Mouse (Mus musculus): Measurements from ENCODE around the gene Tex46.
A peak's percentile ranks its signal among the peaks of the same experiment; 100 is the strongest.

The Tex46 gene

DNA sequence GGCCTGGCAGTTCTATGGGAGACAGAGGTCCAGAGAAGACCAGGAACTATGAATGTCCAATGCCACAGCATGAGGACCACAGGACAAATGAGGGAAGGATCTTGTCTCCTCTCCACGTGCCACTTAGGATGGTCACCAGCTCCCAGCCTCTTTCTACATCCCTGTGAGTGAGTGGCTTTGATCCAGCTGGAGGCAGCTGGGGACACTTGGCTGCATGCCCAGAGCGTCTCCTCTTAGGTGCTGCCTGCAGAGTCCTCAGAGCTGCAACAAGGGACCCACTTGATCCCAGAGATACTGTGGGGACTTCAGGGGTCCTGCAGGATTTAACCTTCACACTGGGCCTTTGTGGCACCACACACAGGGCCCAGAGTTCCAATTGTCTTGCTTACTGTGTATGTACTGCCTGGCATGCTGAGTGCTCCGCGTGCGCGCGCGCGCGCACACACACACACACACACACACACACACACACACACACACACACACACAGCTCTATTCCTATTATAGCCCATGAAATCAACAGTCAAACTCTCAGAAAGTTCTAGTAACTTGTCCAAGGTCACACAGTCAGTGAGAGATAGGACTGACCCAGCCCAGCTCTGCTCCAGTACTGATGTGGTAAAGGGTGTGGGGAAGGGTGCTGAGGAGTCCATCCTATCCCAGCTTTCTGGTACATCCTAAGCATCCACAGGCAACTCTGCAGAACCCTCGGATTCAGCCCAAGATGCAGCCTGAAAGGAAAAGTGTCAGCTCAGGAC, 21.2 kb downstream of the Tex46 start:
- no peak for DNase-seq (ENCODE audit: low read depth, low spot score)

DNA sequence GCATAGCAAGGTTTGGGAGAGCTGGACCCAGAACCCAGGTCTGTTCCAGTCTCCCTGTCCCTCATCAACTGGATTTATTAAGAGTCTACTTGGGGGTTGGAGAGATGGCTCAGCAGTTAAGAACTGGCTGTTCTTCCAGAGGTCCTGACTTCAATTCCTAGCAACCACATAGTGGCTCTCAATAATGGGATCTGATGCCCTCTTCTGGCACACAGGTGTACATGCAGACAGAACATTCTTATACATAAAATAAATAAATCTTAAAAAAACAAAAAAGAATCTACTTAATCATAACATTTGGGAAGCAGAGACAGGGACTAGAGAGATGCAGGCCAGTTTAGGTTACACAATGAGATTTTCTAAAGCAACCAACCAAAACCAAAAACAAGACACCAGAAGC, 25.8 kb downstream of the Tex46 start:
- no peak for DNase-seq (ENCODE audit: low read depth, low spot score)

DNA sequence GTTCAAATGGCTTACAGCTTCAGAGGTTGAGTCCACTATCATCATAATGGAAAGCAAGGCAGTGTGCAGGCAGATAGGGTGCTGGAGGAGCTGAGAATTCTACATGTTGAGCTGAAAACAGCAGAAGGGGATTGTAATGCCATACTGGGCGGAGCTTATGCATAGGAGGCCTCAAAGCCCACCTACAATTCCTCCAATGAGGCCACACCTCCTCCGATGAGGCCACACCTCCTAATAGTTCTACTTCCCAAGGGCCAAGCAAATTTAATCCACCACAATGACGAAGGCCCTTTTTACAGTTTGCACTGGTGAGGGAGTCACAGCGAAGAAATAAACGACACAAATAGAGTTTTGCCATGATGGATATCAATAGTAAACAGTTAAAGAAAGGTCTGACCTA, 26.3 kb downstream of the Tex46 start:
- DNase-seq (ENCODE audit: low read depth, low spot score) = no peak

DNA sequence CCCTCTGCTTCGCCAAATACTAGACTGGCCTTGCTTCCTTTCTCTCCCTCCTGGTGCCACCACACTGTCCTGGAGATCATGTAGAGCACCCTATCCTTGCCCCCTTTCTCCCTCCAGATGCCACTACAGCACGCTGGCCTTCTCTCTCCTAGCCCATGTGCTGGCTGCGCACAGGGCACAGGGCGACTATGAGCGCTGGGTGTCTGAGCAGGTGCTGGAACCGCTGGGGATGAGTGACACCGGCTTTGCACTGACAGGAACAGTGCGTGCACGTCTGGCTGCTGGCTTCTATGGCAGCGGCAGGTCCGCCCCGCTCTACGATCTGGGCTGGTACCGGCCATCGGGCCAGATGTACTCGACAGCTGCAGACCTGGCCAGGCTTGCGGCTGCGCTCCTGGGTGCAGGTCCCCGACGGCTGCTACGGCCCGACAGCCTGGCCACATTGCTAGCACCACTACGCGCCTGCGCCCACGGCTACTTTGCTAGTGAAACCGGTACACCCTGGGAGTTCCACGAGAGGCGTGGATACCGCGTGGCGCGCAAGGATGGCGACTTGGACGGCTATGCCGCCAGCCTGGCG, 26.8 kb downstream of the Tex46 start:
- DNase-seq (ENCODE audit: low read depth, low spot score) = no peak

DNA sequence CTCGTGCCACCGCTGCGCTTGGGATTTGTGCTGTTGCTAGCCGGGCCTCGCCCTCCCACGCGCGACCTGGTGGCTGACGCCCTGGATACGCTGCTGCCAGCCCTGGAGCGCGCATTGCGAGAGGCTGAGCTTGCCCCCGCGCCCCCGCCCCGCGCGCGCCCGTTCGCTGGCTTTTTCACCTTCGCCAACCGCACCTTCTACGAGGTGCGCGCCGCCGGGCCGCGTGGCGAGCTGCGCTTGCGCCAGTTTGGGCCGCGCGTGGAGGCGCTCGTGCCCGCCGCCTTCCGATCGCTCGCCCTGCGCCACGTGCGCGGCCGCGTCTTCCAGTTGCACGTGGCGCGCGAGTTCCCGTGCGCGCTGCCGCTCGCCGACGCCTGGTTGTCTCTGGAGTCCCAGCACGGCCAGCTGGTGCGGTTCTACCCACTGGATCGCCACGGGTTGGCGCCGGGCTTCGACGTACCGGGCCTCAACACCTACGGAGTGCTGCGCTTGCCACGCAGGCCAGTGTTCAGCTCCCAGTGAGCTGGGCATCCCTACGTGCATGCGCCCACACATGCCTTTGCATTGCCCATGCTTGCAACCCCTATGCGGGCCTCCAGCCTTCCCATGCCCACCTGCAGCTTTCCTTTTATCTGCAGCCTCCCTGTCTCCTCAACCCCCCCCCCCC, 27.5 kb downstream of the Tex46 start:
- peak; percentile 52 for DNase-seq (ENCODE audit: low read depth, low spot score)

DNA sequence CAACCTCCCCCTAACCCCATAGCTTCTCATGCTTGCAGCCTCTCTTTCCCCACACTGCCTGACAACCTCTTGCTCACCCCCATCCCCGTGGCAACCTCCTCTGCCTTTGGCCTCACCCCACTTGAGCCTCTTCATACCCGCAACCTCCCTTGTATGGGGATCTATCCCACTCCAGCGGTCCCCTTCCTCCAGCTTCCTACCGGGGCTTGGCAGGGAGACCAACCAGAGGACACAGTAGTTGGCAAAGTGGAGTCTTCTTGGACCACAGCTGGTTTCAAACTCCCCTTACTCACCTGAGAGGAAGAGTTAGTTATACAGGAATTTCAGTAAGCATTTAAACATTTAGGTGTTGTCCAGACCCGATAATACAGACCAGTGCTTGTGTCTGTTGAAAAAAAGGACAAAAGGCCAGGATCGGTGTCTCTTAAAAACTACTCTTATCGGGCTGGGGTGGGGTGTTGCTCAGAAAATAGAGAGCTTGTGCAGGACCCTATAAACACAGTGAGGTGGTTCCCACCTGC, 28.1 kb downstream of the Tex46 start:
- no peak for DNase-seq (ENCODE audit: low read depth, low spot score)

DNA sequence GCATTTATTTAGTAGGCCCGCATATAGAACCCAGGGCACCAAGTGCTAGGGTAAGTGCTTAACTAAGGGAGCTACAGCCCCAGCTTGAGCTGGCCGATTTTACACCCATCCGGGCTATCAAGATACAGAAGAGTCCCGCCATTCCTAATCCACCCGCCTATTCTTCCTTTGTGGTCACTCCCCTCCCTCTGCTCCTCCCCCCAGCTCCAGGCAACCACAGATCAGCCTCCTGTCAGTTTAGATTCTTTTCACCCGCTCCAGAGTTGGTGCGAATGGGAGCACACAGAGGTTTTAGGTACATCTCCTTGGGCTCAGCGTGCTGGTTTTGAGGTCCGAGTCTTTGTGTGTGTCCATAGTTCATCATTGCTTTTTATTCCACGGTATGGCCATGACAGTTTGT, 28.7 kb downstream of the Tex46 start:
- DNase-seq (ENCODE audit: low read depth, low spot score) = no peak

DNA sequence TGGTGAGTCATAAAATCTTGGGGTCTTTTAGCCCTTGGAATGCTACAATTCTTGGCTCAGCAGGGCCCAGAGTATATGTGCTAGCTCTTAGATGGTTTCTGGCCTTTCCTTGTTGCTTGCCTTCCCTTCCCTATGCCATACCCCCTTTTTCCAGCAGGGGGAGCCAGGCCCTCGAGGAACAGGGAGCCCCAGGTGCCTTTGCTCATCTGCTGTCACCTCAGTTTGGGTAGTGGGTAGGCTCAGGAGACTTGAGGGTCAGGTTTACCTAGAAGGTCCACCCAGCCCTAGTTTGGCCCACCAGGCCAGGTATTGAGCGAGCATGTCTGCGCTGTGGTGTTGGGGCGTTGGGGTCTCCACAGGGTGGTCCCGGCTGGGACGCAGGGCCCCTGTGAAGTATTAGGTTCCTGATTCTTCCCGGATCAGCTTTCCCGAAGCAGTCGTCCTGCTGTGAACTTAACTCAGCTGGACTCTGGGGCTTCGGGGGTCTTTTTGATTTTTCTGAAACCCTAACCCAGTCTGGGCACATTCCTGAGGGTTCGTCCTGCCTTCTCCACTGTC, 38.8 kb downstream of the Tex46 start:
- DNase-seq (ENCODE audit: low read depth, low spot score) = peak; percentile 86

DNA sequence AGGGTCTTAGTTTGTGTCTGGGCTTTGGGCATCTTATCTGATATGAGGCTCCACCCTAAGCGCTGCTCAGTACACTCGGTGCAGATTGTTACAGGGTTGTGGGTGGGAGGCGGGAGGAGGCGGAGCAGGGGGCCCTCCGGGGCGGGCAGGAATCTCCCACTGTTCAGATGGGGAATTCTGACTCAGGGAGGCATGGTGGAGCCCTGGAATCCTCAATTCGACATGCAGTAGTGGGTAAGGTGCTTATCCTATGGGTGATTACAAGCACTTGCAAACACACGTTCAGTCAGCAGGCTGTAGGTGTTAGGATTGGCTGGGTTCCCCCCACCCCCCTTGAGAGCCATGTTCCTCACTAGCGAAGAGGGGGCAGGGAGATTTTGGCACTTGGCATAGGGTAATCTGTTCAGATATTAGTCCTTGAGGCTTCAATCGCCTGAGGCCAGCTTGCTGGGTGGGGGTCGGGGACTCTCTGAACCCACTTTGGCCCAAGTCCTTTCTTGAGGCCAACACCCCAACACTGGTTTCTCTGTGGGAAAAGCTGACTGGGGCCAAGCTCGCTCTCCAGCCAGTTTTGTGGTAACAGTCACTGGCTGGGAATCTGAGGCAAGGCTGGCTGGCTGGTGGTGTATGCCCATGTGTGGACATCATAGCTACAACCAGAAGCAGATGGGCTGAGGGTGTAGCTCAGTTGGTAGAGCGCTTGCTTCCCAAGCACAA, 39.4 kb downstream of the Tex46 start:
- no peak for DNase-seq (ENCODE audit: low read depth, low spot score)

DNA sequence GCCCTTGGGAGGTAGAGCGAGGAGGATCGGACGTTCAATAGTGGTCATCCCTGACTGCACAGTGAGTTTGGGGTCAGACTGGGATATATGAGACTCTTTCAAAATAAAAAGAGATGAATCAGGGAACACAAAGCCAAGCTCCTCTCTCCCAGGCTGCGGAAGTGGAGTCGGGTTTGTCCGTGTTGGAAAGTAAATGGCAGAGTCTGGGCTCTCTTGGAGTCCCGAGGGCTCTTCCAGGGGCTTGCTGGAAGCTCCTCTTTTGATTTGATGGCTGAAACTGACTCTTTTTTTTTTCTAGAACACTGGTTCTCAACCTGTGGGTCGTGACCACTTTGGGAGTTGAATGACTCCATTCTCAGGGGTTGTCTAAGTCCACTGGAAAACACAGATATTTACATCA, 40.0 kb downstream of the Tex46 start:
- DNase-seq (ENCODE audit: low read depth, low spot score) = no peak

DNA sequence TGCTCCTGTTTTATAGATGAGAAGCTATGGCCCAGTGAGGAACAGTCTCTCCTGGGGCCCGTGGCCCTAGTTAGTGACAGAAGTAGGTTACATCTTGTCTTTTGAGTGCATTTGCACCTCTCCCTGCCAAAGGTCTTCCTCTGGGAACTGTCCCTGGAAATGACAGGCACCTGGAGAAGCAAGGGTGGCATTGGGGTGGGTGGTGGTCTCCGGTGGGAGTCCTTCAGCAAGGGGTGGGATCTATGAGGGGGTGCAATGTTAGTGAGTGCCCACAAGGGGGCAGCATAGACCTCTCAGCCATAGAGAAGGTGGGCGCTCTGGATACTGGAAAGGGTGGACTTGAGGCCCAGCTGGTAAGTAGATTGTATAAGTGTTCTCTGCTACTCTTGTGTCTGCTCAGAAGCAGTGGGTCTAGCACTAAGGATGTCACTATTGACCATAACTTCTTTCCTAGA, 41.1 kb downstream of the Tex46 start:
- DNase-seq (ENCODE audit: low read depth, low spot score) = peak; percentile 79

DNA sequence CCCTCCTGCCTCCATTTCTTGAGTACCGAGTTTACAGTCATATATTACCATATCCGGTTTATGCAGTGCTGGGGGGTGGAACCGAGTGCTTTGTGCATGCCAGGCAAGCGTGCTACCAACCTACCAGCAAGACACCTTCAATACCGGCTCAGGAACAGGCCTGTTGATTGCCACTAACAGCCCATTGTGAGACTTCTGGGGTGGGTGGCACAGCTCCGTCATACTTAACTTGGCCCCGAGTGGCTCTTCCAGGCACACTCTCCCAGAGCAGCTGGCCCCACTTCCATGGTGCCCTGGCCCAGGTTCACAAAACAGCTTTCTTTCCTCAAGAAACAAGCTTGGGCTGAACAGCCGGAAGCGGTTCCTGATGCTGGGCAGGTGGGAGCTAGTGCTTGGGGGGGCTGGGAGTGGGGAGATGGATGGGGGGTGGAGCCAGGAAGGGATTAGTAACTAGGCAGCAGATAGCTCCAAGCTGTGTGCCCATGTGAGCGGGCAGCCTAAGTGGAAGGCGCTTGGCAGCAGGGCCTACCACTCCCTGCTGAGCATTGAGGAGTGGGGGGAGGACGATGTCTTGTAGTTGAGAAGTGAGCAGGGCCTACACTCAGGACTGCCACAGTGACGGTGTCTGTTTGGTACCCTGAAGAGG, 41.8 kb downstream of the Tex46 start:
- DNase-seq (ENCODE audit: low read depth, low spot score) = no peak

DNA sequence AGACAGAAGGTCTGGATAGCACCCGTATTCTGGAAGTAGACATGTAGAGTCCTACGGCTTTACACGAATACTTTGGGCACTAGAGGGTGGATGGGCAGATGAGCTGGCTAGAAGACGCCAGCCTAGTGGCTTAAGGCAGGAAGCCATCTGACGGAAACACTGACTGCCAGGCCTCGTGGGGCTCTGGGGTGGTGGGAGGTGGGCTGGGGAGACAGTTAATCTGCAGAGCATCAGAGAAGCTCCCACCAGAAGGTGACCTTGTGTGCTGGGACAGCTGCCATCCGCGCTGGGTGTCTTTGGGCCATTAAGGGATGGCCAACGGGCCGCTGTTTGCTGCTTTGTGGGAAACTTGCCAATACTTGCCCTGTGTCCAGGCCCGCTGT, 42.3 kb downstream of the Tex46 start:
- no peak for DNase-seq (ENCODE audit: low read depth, low spot score)

DNA sequence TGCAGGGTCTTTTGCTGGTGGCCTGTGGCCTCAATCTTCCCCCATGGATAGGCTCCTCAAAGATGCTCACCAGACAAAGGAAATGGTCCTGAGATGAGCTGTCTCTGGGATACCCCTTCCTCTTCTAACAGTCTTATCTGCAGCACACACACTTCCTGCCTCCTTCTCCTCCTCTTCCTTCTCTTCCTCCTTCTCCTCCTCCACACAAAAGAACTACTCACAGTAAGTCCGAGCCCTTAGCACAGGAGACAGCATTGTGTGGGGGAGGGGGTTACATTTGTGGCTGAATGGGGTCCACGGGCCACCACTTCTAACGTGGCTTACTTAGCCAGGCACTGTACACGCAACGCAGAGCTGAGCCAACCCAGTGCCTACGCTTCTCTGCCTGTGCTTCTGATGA, 42.8 kb downstream of the Tex46 start:
- DNase-seq (ENCODE audit: low read depth, low spot score) = no peak

DNA sequence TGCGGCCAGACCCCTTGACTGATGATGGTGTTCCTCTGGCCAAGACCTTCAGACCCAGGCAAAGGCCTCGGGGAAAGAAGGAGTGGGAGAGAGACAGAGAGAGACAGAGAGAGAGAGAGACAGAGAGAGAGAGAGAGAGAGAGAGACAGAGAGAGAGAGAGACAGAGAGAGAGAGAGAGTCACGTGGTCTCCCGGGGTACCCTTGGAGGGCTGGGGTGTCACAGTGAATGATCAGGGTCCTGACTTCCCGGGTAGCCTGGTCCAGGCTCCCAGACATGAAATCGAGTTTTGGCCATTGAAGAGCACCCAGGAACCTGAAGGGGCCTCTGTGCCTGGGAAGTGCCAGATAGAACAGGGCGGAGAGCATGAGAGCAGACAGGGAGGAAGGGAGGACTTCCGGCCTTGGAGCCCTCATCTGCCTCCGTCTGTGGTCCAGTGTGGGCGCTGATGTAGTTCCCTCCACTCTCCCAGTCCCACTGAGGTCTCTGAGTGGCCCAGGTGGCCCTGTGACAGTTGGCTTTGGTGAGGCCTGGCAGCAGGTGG, 43.5 kb downstream of the Tex46 start:
- no peak for DNase-seq (ENCODE audit: low read depth, low spot score)

DNA sequence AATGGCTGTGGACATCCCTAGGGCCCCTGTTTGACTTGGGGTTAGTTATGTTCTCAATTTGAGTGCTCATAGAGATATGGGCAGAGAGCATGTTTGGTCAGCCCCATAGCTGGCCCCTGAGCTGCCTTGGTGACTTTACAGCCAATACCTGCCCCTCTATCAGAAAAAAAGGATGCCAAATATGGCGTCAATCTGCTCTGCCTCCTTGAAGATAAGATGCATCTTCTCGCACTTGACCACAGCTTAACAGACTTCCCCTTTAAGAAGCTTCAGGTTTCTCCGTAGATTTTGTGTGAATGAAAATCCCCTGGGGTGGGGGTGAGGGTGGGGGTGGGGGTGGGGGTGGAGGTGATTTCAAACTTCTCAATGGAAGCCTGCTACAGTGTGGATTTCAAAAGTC, 47.7 kb downstream of the Tex46 start:
- DNase-seq (ENCODE audit: low read depth, low spot score) = no peak

Measured in mesoderm, embryonic 11.5 days (tissue).